Mouse (Mus musculus) left cerebral cortex, postnatal 14 days (tissue): ENCODE measurements at regions not wholly inside any gene's neighbourhood (a gene's known extent, or its start where the extent isn't known, plus 50 kb on each side); places are given as distances from the start of the nearest gene placed in this dataset.

ENCODE experiments used
- DNase-seq, 2 experiments: peaks; one replicate each; pipeline ENCODE4 v3.0.0; 2021 to 2022; ENCODE audit warnings: low spot score in 2 of 2, mixed read lengths in 1 of 2
- intact Hi-C: fragments of 180-260 bp; cut with DNase I; formaldehyde crosslinking; loops from one replicate; pipeline ENCODE4 v1.15.1; 2025
- microRNA-seq, 2 experiments: library from miRNA; unstranded; fragments of <30 nt; microRNA quantifications; one replicate each; pipeline ENCODE4 v1.2.0; 2022

DNA sequence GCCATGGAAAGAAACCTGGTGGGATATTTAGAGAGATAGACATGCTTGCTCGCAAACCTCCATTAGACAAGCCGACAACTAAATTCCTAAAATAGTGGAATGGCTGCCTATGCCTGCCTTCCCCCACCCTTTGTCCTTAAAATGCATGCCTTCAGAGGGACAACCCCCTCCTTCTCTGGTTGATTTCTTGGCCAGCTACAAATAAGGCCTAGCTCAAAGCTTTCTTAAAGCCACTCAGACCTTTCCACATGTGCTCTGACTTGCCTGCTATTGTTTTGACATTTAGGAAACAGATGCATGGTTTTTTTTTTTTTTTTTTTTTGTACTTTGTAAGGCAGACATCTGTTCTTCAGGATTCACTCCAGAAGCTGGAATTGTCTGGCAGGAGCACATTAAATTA is 105.8 kb upstream of the Adgrl4 start:
- intact Hi-C loops: no loop called here
- no peak for DNase-seq

DNA sequence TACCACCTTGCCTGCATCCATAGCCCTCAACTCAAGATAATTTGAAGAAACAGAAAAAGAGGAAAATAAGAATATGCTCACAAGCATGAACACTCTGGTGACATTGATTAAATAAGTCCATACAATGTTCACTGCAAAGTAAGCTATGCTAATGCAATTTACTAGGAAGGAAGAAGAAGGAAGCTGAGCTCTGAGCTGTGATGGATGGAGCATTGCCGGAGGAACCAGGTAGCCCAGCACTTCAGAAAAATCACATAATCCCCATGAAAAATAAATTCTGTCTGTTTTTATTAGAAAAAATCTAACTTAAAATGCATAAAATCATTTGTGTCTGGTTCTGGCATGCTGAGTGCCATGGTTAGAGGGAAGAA is 105.4 kb upstream of the Adgrl4 start:
- intact Hi-C loops: no loop called here
- no peak for DNase-seq

DNA sequence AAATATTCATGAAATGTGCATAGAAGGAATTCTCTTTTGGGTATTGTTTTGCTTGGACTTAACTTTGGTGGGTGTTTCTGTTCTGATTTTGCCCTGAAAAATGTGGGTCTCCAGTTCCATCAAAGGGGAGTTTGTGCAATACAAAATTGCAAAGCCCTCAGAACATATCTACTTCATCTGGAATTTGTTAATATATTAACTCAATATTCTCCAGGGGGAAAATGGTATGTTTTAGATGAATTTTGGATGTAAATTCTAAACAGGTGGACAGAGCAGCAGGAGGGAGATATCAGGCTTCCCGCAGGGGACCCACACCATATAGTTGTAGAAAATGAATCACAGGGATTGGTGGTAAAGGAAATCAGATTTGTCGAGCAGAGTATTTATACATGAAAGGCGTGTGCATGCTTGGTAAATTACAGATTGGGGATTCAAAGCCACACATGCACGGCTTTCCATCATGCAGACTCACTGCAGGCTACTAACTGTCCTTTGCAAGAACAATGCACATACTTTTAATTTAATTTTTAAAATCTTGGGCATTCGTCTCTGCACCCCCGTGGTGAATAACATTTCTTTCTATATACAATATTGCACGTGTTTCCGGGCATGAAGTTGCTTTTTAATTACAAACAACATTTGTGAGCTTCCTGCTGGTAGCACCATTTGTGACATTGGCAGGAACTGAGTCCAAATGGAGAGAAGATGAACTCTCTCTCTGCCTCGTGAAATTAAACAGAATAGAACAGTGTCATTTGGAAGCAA is 104.8 kb upstream of the Adgrl4 start:
- no peak for DNase-seq
- intact Hi-C loops: no loop called here

DNA sequence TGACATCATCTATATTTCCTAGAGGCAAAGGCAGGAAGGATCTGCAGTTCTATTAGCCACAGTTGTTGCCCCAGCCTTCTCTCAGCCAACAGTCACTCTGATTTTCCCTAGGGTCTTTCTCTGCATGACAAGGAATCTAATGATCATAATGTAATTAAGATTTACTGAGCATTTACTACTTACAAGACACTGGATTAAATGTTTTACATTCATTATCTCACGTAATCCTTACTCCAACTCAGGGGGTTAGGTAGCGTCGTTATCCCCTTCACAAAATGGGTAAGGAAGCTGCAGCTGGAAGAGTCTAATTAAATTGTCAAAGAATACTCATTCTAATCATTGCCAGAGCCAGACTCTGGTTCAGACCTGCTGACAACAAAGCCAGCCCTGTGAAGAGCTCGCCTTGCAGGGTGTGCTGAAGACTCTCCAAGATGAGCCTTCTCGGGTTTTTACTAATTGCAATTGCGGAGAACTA is 103.8 kb upstream of the Adgrl4 start:
- DNase-seq: no peak
- intact Hi-C loops: no loop called here

DNA sequence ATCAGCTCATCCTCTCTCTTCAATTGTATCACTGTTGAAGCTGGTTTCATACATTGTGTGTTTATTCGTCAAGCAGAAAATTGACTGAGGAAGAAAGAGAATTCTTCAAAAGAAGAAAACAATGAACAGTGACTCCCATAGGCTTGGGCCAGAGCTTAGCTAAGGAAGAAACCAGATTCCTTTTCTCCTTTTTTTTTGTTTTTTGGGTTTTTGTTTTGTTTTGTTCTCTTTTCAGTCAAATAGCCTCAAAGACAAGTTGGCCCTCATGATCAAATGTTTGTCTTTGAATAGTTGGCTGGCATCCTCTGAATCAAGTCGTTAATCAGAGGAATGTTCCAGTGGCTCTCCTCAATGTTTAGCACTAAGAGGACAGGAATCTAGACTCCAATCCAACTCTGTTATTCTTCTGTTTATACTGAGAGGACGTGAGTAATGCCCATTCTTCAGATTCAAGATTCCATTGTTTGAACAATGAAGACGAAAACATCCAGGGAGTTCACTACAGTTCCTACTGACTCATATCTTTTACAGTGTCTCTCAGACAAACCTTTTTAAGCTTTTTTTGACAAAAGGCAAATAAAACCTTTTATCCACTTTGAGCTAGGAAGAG is 86.1 kb upstream of the Adgrl4 start:
- intact Hi-C loops: no loop called here
- DNase-seq: no peak

DNA sequence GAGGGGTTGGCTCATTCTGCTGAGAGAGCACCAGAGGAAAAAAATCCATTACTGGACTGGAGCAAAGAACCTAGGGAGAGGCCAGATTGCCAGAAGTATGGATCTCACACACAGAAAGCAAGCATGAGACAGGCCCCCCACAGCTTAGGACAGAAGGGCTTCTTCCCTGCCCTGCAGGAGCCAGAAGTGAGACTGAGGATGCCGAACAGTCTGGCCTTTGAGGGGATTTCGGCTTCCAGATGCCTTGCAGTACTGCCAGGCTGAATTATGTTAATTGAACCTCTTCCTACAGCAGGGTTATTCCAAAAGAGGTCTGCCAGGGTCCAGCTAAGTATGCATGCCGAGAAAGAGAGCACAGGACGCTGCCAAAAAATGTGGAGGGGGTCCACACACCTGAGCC is 71.4 kb upstream of the Adgrl4 start:
- no peak for DNase-seq
- intact Hi-C loops: no loop called here

DNA sequence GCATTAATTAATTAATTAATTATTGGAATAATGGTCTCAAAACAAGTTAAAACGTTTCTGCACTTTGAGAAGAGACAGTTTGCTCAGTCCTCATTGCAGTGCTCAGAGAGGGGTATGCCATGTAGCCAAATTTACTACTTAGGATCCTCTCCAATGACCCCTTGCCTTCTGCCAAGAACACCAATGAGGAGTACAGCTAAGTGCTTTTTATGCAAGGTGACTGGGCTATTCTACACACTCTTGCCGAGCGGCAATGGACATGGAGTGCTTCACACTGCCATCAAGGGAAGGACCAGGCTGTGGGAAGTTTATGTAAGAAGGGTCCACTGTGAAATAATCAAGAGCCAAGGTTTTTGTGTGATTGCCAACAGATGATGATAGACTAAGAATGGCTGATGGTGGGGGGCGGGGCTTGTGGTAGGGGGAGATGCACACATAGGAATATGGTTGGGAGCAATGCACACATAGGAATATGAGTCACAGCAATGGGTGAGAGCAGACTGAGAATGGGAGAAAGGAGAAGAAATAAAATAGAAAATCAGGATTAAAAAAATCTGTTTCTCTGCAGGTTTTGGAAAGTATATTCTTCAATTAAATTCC is 70.9 kb upstream of the Adgrl4 start:
- intact Hi-C loops: no loop called here
- no peak for DNase-seq

DNA sequence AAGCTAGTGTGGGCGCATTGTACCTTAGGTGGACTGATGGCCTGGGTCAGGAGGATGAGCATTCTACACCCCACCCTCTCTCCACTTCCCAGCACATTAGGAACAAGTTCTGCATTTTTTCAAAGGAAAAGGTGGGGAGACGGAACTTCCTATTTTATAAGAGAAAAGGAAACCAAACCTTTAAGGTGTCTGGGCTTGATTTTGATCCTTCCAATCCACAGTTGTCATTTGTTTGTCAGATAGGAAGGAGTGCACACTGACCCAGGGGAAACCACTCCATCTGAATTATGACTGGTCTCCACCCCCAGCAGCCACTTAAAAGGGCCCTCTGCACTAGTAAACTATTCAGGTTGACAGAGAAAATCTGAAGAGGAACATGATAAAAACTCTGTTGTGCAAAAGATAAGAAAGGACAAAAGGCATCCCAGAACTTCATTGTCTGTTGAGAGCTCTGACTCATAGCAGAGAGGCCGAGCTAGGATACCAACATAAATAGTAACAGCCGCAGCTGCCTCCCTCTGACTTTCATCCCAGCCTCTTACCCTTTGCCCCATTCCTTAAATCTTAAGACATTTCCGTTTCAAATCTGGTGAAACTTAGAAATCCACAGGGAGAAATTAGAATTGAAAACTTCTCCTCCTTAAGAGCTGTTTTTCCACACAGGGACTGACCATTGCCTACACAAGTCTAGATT is 54.2 kb upstream of the Adgrl4 start:
- intact Hi-C loops: no loop called here
- no peak for DNase-seq

DNA sequence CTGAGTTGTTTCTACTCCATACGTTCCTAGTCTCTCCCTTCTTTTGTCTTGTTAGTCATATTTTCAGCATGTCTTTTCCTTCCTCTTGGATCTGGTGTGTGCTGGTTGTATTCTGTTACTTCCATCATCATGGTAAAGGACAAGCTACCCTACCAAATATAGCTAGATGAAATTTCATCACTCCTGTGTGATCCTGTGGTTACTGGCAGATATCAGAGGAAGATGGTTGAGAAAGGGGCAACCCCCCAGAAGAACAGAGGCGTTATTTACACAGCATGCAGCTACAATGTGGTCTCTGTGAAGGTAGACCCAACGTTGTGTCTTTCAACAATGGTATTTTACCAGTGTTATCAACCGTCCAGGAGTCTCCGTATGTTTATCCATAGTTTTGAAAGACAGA is 52.8 kb upstream of the Adgrl4 start:
- intact Hi-C loops: no loop called here
- no peak for DNase-seq

DNA sequence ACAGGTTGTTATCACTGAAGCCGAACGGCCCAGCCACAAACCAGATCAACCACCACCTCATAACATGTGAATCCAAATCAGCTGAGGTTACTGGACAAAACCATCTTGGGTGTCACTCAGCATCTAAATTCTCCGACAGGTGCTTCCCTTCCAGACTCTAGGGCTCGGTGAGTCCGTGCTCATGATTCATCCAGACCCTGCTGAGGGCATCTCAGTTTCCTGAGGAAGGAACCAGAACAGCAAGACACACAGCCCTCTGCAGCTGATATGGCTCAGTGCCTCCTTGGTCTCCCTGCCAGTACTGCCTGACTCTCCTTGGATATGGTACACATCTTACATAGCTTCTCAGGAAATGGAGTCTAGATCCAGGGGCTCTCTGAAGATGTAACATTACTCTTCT is 51.6 kb upstream of the Adgrl4 start:
- intact Hi-C loops: no loop called here

More for the DNA sequence above, 51.6 kb upstream of the Adgrl4 start:
- DNase-seq: no peak

Small RNAs in the stretch of these regions (microRNA-seq; reads per million reads assigned to microRNA genes)
- 0 reads per million in 2 experiments for gene Mir3963
